Mouse (Mus musculus): ENCODE results near the gene Plpp3. TPM values are rescaled to one million over a fixed set of nuclear protein-coding genes. Genes with fewer than 3 reads are reported as not detected.

The Plpp3 gene
- polyA plus RNA-seq, 1 experiment from 2014 or later: 57.7 TPM

GRCm38 (mm10) chr4:105196993-105197765, 40.0 kb downstream of the Plpp3 start:
- H3K36me3 ChIP-seq: peaks cover 18% of the 10 kb centered on the region
- H3K27me3 ChIP-seq (replicated peaks): no peaks in the 10 kb centered on the region
- no peak overlapping the region for H3K9ac ChIP-seq
- H3K4me1 ChIP-seq: peaks cover 16% of the 10 kb centered on the region
- no peaks in the 10 kb centered on the region for H3K9me3 ChIP-seq
- no peak for ATAC-seq (ENCODE audit: low FRiP score, low read depth)
- H3K4me2 ChIP-seq (replicated peaks): no peak overlapping the region
- 82% methylated on average over 9 of the region's 9 CpGs for WGBS
- H3K27ac ChIP-seq: no peak overlapping the region
- no peak overlapping the region for H3K4me3 ChIP-seq

- H3K4me1 ChIP-seq: peaks cover 15% of the 10 kb centered on the region
- WGBS: 90% methylated on average over 5 of the region's 5 CpGs
- no peak overlapping the region for H3K4me2 ChIP-seq (replicated peaks)
- peaks cover 18% of the 10 kb centered on the region for H3K36me3 ChIP-seq
- H3K9me3 ChIP-seq: no peaks in the 10 kb centered on the region
- ATAC-seq (ENCODE audit: low FRiP score, low read depth): no peak
- no peak overlapping the region for H3K4me3 ChIP-seq
- no peak overlapping the region for H3K9ac ChIP-seq
- H3K27ac ChIP-seq: no peak overlapping the region
- H3K27me3 ChIP-seq (replicated peaks): no peaks in the 10 kb centered on the region
Observed at GRCm38 (mm10) chr4:105198696-105199095, 41.5 kb downstream of the Plpp3 start.

GRCm38 (mm10) chr4:105199345-105199744, 42.2 kb downstream of the Plpp3 start:
- WGBS: 72% methylated on average over 8 of the region's 8 CpGs
- peaks cover 21% of the 10 kb centered on the region for H3K4me1 ChIP-seq
- H3K4me3 ChIP-seq: no peak overlapping the region
- H3K36me3 ChIP-seq: peaks cover 18% of the 10 kb centered on the region
- H3K27ac ChIP-seq: no peak overlapping the region
- H3K27me3 ChIP-seq (replicated peaks): no peaks in the 10 kb centered on the region
- no peak overlapping the region for H3K4me2 ChIP-seq (replicated peaks)
- H3K9me3 ChIP-seq: no peaks in the 10 kb centered on the region
- ATAC-seq (ENCODE audit: low FRiP score, low read depth): no peak
- H3K9ac ChIP-seq: no peak overlapping the region

GRCm38 (mm10) chr4:105200624-105201524, 43.7 kb downstream of the Plpp3 start:
- H3K27ac ChIP-seq: no peak overlapping the region

GRCm38 (mm10) chr4:105202439-105202838, 45.3 kb downstream of the Plpp3 start:
- peaks cover 7% of the 10 kb centered on the region for H3K36me3 ChIP-seq
- H3K27ac ChIP-seq: no peak overlapping the region
- H3K9me3 ChIP-seq: no peaks in the 10 kb centered on the region
- H3K9ac ChIP-seq: no peak overlapping the region
- 94% methylated on average over 3 of the region's 3 CpGs for WGBS
- H3K27me3 ChIP-seq (replicated peaks): no peaks in the 10 kb centered on the region
- no peak for ATAC-seq (ENCODE audit: low FRiP score, low read depth)
- peaks cover 45% of the 10 kb centered on the region for H3K4me1 ChIP-seq
- H3K4me3 ChIP-seq: no peak overlapping the region
- H3K4me2 ChIP-seq (replicated peaks): no peak overlapping the region

More at GRCm38 (mm10) chr4:105200624-105201524, 43.7 kb downstream of the Plpp3 start:
- H3K4me2 ChIP-seq (replicated peaks): 0 out of 2 replicates have a peak overlapping the region, but pooled peaks have one; percentile 5
- no peak overlapping the region for H3K9ac ChIP-seq
- ATAC-seq (ENCODE audit: low FRiP score, low read depth): no peak
- H3K9me3 ChIP-seq: no peaks in the 10 kb centered on the region
- peaks cover 9% of the 10 kb centered on the region for H3K36me3 ChIP-seq
- peaks cover 35% of the 10 kb centered on the region for H3K4me1 ChIP-seq
- H3K4me3 ChIP-seq: no peak overlapping the region
- H3K27me3 ChIP-seq (replicated peaks): no peaks in the 10 kb centered on the region
- 42% methylated on average over 14 of the region's 14 CpGs for WGBS

- Histone ChIP-seq H3K36me3 (peaks cover 4% of the 10 kb centered on the region), H3K27me3 (replicated peaks) (no peaks in the 10 kb centered on the region), H3K9ac (no peak overlapping the region), H3K4me1 (peaks cover 45% of the 10 kb centered on the region), H3K4me2 (replicated peaks) (no peak overlapping the region), H3K27ac (no peak overlapping the region), H3K9me3 (no peaks in the 10 kb centered on the region), H3K4me3 (no peak overlapping the region)
- 84% methylated on average over 2 of the region's 2 CpGs for WGBS
- ATAC-seq (ENCODE audit: low FRiP score, low read depth): no peak
Observed at GRCm38 (mm10) chr4:105203303-105203761, 46.2 kb downstream of the Plpp3 start.

GRCm38 (mm10) chr4:105204071-105204470, 46.9 kb downstream of the Plpp3 start:
- ATAC-seq (ENCODE audit: low FRiP score, low read depth): no peak
- Histone ChIP-seq H3K9ac (no peak overlapping the region), H3K27ac (no peak overlapping the region), H3K36me3 (peaks cover 8% of the 10 kb centered on the region), H3K27me3 (replicated peaks) (no peaks in the 10 kb centered on the region), H3K4me3 (no peak overlapping the region), H3K4me1 (peaks cover 45% of the 10 kb centered on the region), H3K4me2 (replicated peaks) (no peak overlapping the region), H3K9me3 (no peaks in the 10 kb centered on the region)
- WGBS: 56% methylated on average over 9 of the region's 9 CpGs

GRCm38 (mm10) chr4:105205045-105205851, 48.1 kb downstream of the Plpp3 start:
- Histone ChIP-seq H3K4me3 (no peak overlapping the region), H3K4me1 (peaks cover 45% of the 10 kb centered on the region), H3K4me2 (replicated peaks) (no peak overlapping the region), H3K27me3 (replicated peaks) (no peaks in the 10 kb centered on the region), H3K27ac (no peak overlapping the region), H3K9me3 (no peaks in the 10 kb centered on the region), H3K9ac (no peak overlapping the region), H3K36me3 (peaks cover 18% of the 10 kb centered on the region)
- WGBS: 40% methylated on average over 15 of the region's 15 CpGs
- no peak for ATAC-seq (ENCODE audit: low FRiP score, low read depth)

- Histone ChIP-seq H3K36me3 (peaks cover 20% of the 10 kb centered on the region), H3K27ac (no peak overlapping the region), H3K9ac (no peak overlapping the region), H3K4me3 (no peak overlapping the region), H3K9me3 (no peaks in the 10 kb centered on the region), H3K4me1 (peaks cover 36% of the 10 kb centered on the region), H3K4me2 (replicated peaks) (no peak overlapping the region), H3K27me3 (replicated peaks) (no peaks in the 10 kb centered on the region)
- no peak for ATAC-seq (ENCODE audit: low FRiP score, low read depth)
- 81% methylated on average over 6 of the region's 6 CpGs for WGBS
Observed at GRCm38 (mm10) chr4:105206102-105206501, 49.0 kb downstream of the Plpp3 start.

GRCm38 (mm10) chr4:105206995-105207394, 49.8 kb downstream of the Plpp3 start:
- Histone ChIP-seq H3K27me3 (replicated peaks) (no peaks in the 10 kb centered on the region), H3K27ac (no peak overlapping the region), H3K4me3 (no peak overlapping the region), H3K4me1 (peaks cover 34% of the 10 kb centered on the region), H3K36me3 (peaks cover 25% of the 10 kb centered on the region), H3K4me2 (replicated peaks) (no peak overlapping the region), H3K9ac (no peak overlapping the region), H3K9me3 (no peaks in the 10 kb centered on the region)
- WGBS: 49% methylated on average over 8 of the region's 8 CpGs
- ATAC-seq (ENCODE audit: low FRiP score, low read depth): no peak

GRCm38 (mm10) chr4:105207641-105208040, 50.5 kb downstream of the Plpp3 start:
- H3K9ac ChIP-seq: no peak overlapping the region
- WGBS: 88% methylated on average over 4 of the region's 4 CpGs
- H3K4me1 ChIP-seq: peaks cover 34% of the 10 kb centered on the region
- no peak overlapping the region for H3K4me3 ChIP-seq
- H3K27me3 ChIP-seq (replicated peaks): no peaks in the 10 kb centered on the region
- ATAC-seq (ENCODE audit: low FRiP score, low read depth): no peak
- peaks cover 25% of the 10 kb centered on the region for H3K36me3 ChIP-seq
- no peaks in the 10 kb centered on the region for H3K9me3 ChIP-seq
- no peak overlapping the region for H3K27ac ChIP-seq
- no peak overlapping the region for H3K4me2 ChIP-seq (replicated peaks)
